Mouse (Mus musculus) limb, embryonic 14.5 days (tissue): ENCODE results near the gene Ndrg4. TPM values are rescaled to one million over a fixed set of nuclear protein-coding genes. Genes with fewer than 3 reads are reported as not detected.

Source experiments
- ATAC-seq: fragments of 200-750 bp; cut with Nextera tagmentation; 2 replicates; pipeline ENCODE4 v1.8.0; 2017; ENCODE audit warnings: low read depth, moderate number of reproducible peaks, moderate TSS enrichment; ENCODE audit not compliant: low FRiP score
- DNase-seq: peaks from one replicate; pipeline ENCODE4 v3.0.0-alpha.2; 2015; ENCODE audit warnings: low spot score
- H3K27ac ChIP-seq: fragments of 300-500 bp; sonication (generic); replicated peaks from 2 replicates; pipeline ENCODE4 v1.5.1; 2014; ENCODE audit warnings: low read depth, mild to moderate bottlenecking, low read length, moderate library complexity, mixed read lengths
- H3K27me3 ChIP-seq: fragments of 300-500 bp; sonication (generic); 2 replicates; pipeline ENCODE4 v1.6.1; 2014; ENCODE audit warnings: low read length, mixed read lengths; ENCODE audit not compliant: control insufficient read depth, insufficient read depth
- H3K36me3 ChIP-seq: fragments of 300-500 bp; sonication (generic); 2 replicates; pipeline ENCODE4 v1.6.1; 2014; ENCODE audit warnings: mild to moderate bottlenecking, low read length, moderate library complexity, mixed read lengths; ENCODE audit not compliant: control insufficient read depth, insufficient read depth
- H3K4me1 ChIP-seq: fragments of 300-500 bp; sonication (generic); 2 replicates; pipeline ENCODE4 v1.6.1; 2014; ENCODE audit warnings: antibody characterized with exemption, low read length, mixed read lengths; ENCODE audit not compliant: control insufficient read depth, insufficient read depth
- H3K4me2 ChIP-seq: fragments of 300-500 bp; sonication (generic); replicated peaks from 2 replicates; pipeline ENCODE4 v1.6.1; 2014; ENCODE audit warnings: low read depth, mild to moderate bottlenecking, low read length, moderate library complexity; ENCODE audit not compliant: severe bottlenecking
- H3K4me3 ChIP-seq: fragments of 300-500 bp; sonication (generic); replicated peaks from 2 replicates; pipeline ENCODE4 v1.5.1; 2014; ENCODE audit warnings: low read length
- H3K9ac ChIP-seq: fragments of 300-500 bp; sonication (generic); 2 replicates; pipeline ENCODE4 v1.6.1; 2014; ENCODE audit warnings: mild to moderate bottlenecking, low read depth, low read length, moderate library complexity; ENCODE audit not compliant: severe bottlenecking
- H3K9me3 ChIP-seq: fragments of 300-500 bp; sonication (generic); 2 replicates; pipeline ENCODE4 v1.6.1; 2016; ENCODE audit warnings: low read length; ENCODE audit not compliant: control insufficient read depth
- POLR2A ChIP-seq: fragments of 200-500 bp; IDR thresholded peaks from 2 replicates; pipeline ENCODE4 v1.8.0; 2012; ENCODE audit warnings: inconsistent platforms, mild to moderate bottlenecking, moderate library complexity, borderline replicate concordance; ENCODE audit not compliant: insufficient read depth, insufficient read length; ENCODE audit errors: extremely low read depth
- WGBS: fragments of 180-500 bp; shearing (Covaris S2); extraction: QIAGEN DNeasy Blood & Tissue Kit; methylation state at CpG from one replicate; pipeline ENCODE4 v1.1.7; 2014; 5-methylcytosine and 5-hydroxymethylcytosine counted together
- polyA plus RNA-seq, 2 experiments: library from polyadenylated mRNA; depleted of rRNA in 1 of 2; stranded (reverse) in 1 of 2; unstranded in 1 of 2; fragments of >200 nt; fragmentation: Nextera tagmentation in 1 of 2; extraction: Ambion mirVana in 1 of 2; gene quantifications; 2 replicates each; pipeline versions ENCODE4 v1.2.1 to v1.2.3; 2012 to 2014

Ndrg4 gene
- polyA plus RNA-seq, 2 experiments = 22.3 to 35.3 TPM

- Histone ChIP-seq H3K9me3 (no peaks in the 10 kb centered on the region), H3K4me2 (no peak overlapping the region), H3K4me1 (no peaks in the 10 kb centered on the region), H3K27ac (no peak overlapping the region), H3K9ac (no peak overlapping the region), H3K4me3 (no peak overlapping the region), H3K36me3 (no peaks in the 10 kb centered on the region), H3K27me3 (no peaks in the 10 kb centered on the region)
- ATAC-seq = no peak
- DNase-seq = no peak
- no peak for TF ChIP-seq POLR2A
- 46% methylated on average over 8 of the region's 8 CpGs for WGBS
These were observed 8.4 kb upstream of the Ndrg4 start for GRCm38 (mm10) chr8:95668163-95668958.

GRCm38 (mm10) chr8:95669967-95670366, 6.8 kb upstream of the Ndrg4 start:
- 68% methylated on average over 2 of the region's 2 CpGs for WGBS
- Histone ChIP-seq H3K9ac (no peak overlapping the region), H3K27me3 (peaks cover 3% of the 10 kb centered on the region; the same call in 1 of the 2 replicates), H3K9me3 (no peaks in the 10 kb centered on the region), H3K4me2 (no peak overlapping the region), H3K36me3 (no peaks in the 10 kb centered on the region), H3K4me3 (no peak overlapping the region), H3K27ac (no peak overlapping the region), H3K4me1 (no peaks in the 10 kb centered on the region)
- DNase-seq (no peak), ATAC-seq (no peak)
- TF ChIP-seq POLR2A = no peak

- peaks cover 21% of the 10 kb centered on the region for H3K27me3 ChIP-seq
These were observed 4.9 kb upstream of the Ndrg4 start for GRCm38 (mm10) chr8:95671861-95672260.

GRCm38 (mm10) chr8:95672811-95673210, 4.0 kb upstream of the Ndrg4 start:
- Histone ChIP-seq H3K9ac (no peak overlapping the region), H3K4me2 (no peak overlapping the region), H3K27me3 (peaks cover 30% of the 10 kb centered on the region), H3K36me3 (no peaks in the 10 kb centered on the region), H3K4me1 (no peaks in the 10 kb centered on the region), H3K4me3 (no peak overlapping the region), H3K27ac (no peak overlapping the region), H3K9me3 (no peaks in the 10 kb centered on the region)
- no peak for ATAC-seq
- WGBS = 68% methylated on average over 5 of the region's 5 CpGs
- TF ChIP-seq POLR2A = no peak
- DNase-seq = no peak

More at GRCm38 (mm10) chr8:95671861-95672260, 4.9 kb upstream of the Ndrg4 start:
- ATAC-seq (no peak), DNase-seq (no peak)
- H3K4me3 ChIP-seq = no peak overlapping the region
- H3K4me2 ChIP-seq = no peak overlapping the region
- TF ChIP-seq POLR2A = no peak
- 82% methylated on average over 6 of the region's 6 CpGs for WGBS
- H3K27ac ChIP-seq = no peak overlapping the region
- H3K9ac ChIP-seq = no peak overlapping the region
- no peaks in the 10 kb centered on the region for H3K4me1 ChIP-seq
- H3K36me3 ChIP-seq = no peaks in the 10 kb centered on the region
- no peaks in the 10 kb centered on the region for H3K9me3 ChIP-seq

GRCm38 (mm10) chr8:95677591-95678023, 827 bp downstream of the Ndrg4 start:
- no peak overlapping the region for H3K27ac ChIP-seq
- peak overlapping the region; percentile 58 for H3K4me3 ChIP-seq
- H3K27me3 ChIP-seq = peaks cover 61% of the 10 kb centered on the region
- H3K9ac ChIP-seq = peak overlapping the region; percentile 52
- WGBS = 11% methylated on average over 6 of the region's 48 CpGs
- ATAC-seq (peak; percentile 38; the same call in 1 of the 2 replicates), DNase-seq (no peak)
- H3K36me3 ChIP-seq = no peaks in the 10 kb centered on the region
- H3K4me1 ChIP-seq = 0 out of 2 replicates have a peak, but pooled peaks cover 3% of the 10 kb centered on the region
- no peak for TF ChIP-seq POLR2A
- peak overlapping the region; percentile 100 for H3K4me2 ChIP-seq
- no peaks in the 10 kb centered on the region for H3K9me3 ChIP-seq
